In genomic region chr2:115887631-115888030, GRCm38 (mm10) we compare ENCODE assay signal across 25 mouse cellular contexts.
DNase-seq lines count a peak whose midpoint lies in the region; ATAC-seq lines count a peak whose summit lies in the region.
"Had no signal": no experiment of that assay in that cellular context is flagged by ENCODE, and none has a peak within 500 bp of the region (broad histone marks: within the 10 kb centered on the region; RNA-seq: fewer than 3 reads in every experiment).

No protein-coding gene starts in this region.

- peak; percentile 13; the same call in 1 of the 2 replicates for ATAC-seq in hindbrain, embryonic 11.5 days (ENCODE audit: low FRiP score)
- no peak for ATAC-seq in hindbrain, embryonic 12.5 days (ENCODE audit: low FRiP score)
- ATAC-seq in CD4-positive, CD25-positive, alpha-beta regulatory T cell, adult 4 months, result no peak
- ATAC-seq: forebrain, embryonic 14.5 days; forebrain, postnatal 0 days; hindbrain, embryonic 16.5 days; intestine, embryonic 15.5 days had no signal

- no peak overlapping the region for H3K9ac ChIP-seq in hindbrain, embryonic 11.5 days (ENCODE audit: low read depth, low read length)
- no peak overlapping the region for H3K9ac ChIP-seq in hindbrain, embryonic 12.5 days
- H3K9ac ChIP-seq: embryonic facial prominence, embryonic 12.5 days; embryonic facial prominence, embryonic 15.5 days; forebrain, postnatal 0 days; heart, embryonic 15.5 days; intestine, embryonic 15.5 days had no signal

- intact Hi-C loops in heart, postnatal 36 days (cut with DNase I), result no loop called here

- H3K27me3 ChIP-seq in heart, embryonic 10.5 days (ENCODE audit: insufficient read depth, poor library complexity, severe bottlenecking), result no peaks in the 10 kb centered on the region
- H3K27me3 ChIP-seq in hindbrain, embryonic 11.5 days (ENCODE audit: control insufficient read depth, insufficient read depth, low read length), result no peaks in the 10 kb centered on the region
- no peaks in the 10 kb centered on the region for H3K27me3 ChIP-seq in hindbrain, embryonic 12.5 days
- H3K27me3 ChIP-seq: embryonic facial prominence, embryonic 12.5 days; embryonic facial prominence, embryonic 15.5 days; heart, embryonic 15.5 days; intestine, embryonic 15.5 days had no signal

- H3K9me3 ChIP-seq in heart, embryonic 10.5 days, result no peaks in the 10 kb centered on the region
- H3K9me3 ChIP-seq in hindbrain, embryonic 11.5 days (ENCODE audit: control insufficient read depth, low read length), result no peaks in the 10 kb centered on the region
- H3K9me3 ChIP-seq in hindbrain, embryonic 12.5 days (replicated peaks), result no peaks in the 10 kb centered on the region
- H3K9me3 ChIP-seq: embryonic facial prominence, embryonic 12.5 days; embryonic facial prominence, embryonic 15.5 days; heart, embryonic 15.5 days; intestine, embryonic 15.5 days had no signal

- peaks cover 8% of the 10 kb centered on the region; the same call in 1 of the 2 replicates for H3K36me3 ChIP-seq in heart, embryonic 10.5 days
- no peaks in the 10 kb centered on the region for H3K36me3 ChIP-seq in hindbrain, embryonic 11.5 days (ENCODE audit: control insufficient read depth, insufficient read depth, low read length)
- H3K36me3 ChIP-seq in hindbrain, embryonic 12.5 days, result no peaks in the 10 kb centered on the region
- H3K36me3 ChIP-seq: embryonic facial prominence, embryonic 12.5 days; embryonic facial prominence, embryonic 15.5 days; heart, embryonic 15.5 days; intestine, embryonic 15.5 days had no signal

- no peak overlapping the region for H3K4me2 ChIP-seq in hindbrain, embryonic 11.5 days (replicated peaks; ENCODE audit: low read depth, low read length)
- H3K4me2 ChIP-seq in hindbrain, embryonic 12.5 days (replicated peaks), result no peak overlapping the region
- H3K4me2 ChIP-seq: embryonic facial prominence, embryonic 12.5 days; embryonic facial prominence, embryonic 15.5 days; heart, embryonic 15.5 days; intestine, embryonic 15.5 days had no signal

- H3K27ac ChIP-seq in heart, embryonic 10.5 days, result 0 out of 2 replicates have a peak overlapping the region, but pooled peaks have one; percentile 56
- H3K27ac ChIP-seq in hindbrain, embryonic 11.5 days (ENCODE audit: low read depth, low read length), result 0 out of 2 replicates have a peak overlapping the region, but pooled peaks have one; percentile 42
- H3K27ac ChIP-seq in hindbrain, embryonic 12.5 days, result no peak overlapping the region
- H3K27ac ChIP-seq: embryonic facial prominence, embryonic 12.5 days; embryonic facial prominence, embryonic 15.5 days; heart, adult 2 months; heart, embryonic 15.5 days; intestine, embryonic 15.5 days had no signal

- WGBS in heart, embryonic 10.5 days, result 32% methylated on average over 1 of the region's 1 CpGs
- WGBS in hindbrain, embryonic 11.5 days, result 10% methylated on average over 1 of the region's 1 CpGs
- 24% methylated on average over 1 of the region's 1 CpGs for WGBS in hindbrain, embryonic 12.5 days

- H3K4me1 ChIP-seq in heart, embryonic 10.5 days, result peaks cover 19% of the 10 kb centered on the region
- no peaks in the 10 kb centered on the region; the same call in 1 of the 2 replicates for H3K4me1 ChIP-seq in hindbrain, embryonic 11.5 days (replicated peaks; ENCODE audit: control insufficient read depth, insufficient read depth, low read length)
- peaks cover 29% of the 10 kb centered on the region for H3K4me1 ChIP-seq in hindbrain, embryonic 12.5 days
- H3K4me1 ChIP-seq: embryonic facial prominence, embryonic 15.5 days had no signal

- no peak overlapping the region for H3K4me3 ChIP-seq in heart, embryonic 10.5 days
- no peak overlapping the region for H3K4me3 ChIP-seq in hindbrain, embryonic 11.5 days (ENCODE audit: low read depth, low read length)
- H3K4me3 ChIP-seq in hindbrain, embryonic 12.5 days, result no peak overlapping the region
- H3K4me3 ChIP-seq: embryonic facial prominence, embryonic 12.5 days; embryonic facial prominence, embryonic 15.5 days; heart, adult 2 months; heart, embryonic 15.5 days; intestine, embryonic 15.5 days had no signal

- DNase-seq in heart, embryonic 10.5 days (ENCODE audit: low spot score), result no peak
- no peak for DNase-seq in heart, postnatal 36 days
- DNase-seq in hindbrain, embryonic 11.5 days (ENCODE audit: low spot score), result no peak
- peak; percentile 30 for DNase-seq in R1 (ENCODE audit: low read depth, low spot score)
- DNase-seq in embryo, embryonic 10.5 days (ENCODE audit: low spot score), result peak; percentile 50
- DNase-seq in gastrocnemius, adult 18-20 months (ENCODE audit: low spot score), result no peak
- DNase-seq: adrenal gland, postnatal 10 days; adrenal gland, postnatal 36 days; cerebellum, adult 18-20 months; cerebellum, adult 9-10 months; cerebellum, postnatal 14 days; forebrain, postnatal 0 days; gastrocnemius, postnatal 25 days; heart, adult 2 months; heart, postnatal 10 days; kidney, adult 11 months; kidney, adult 8-10 months had no signal

Comparison
In these comparisons a context has a peak if more than half of its experiments do, and no peak if none do; other contexts are left out.
1. DNase-seq: peak in R1 (single experiment) and embryo, embryonic 10.5 days (single experiment); none in heart, embryonic 10.5 days (single experiment), heart, postnatal 36 days (0 of 2), hindbrain, embryonic 11.5 days (single experiment) and gastrocnemius, adult 18-20 months (single experiment).